Mouse (Mus musculus): ENCODE measurements around the gene Asb6. TPM values are rescaled to one million over a fixed set of nuclear protein-coding genes. Genes with fewer than 3 reads are reported as not detected.

Asb6 gene
- total RNA-seq (2023): 46.7 TPM

GRCm38 (mm10) chr2:30830283-30830795 is at the start of gene Asb6:
TSS of gene Asb6 (minus strand) at chr2:30830333.

GRCm38 (mm10) chr2:30834373-30835022 is 4.4 kb upstream of the Asb6 start, which contains the start of gene Prrx2:
TSS of gene Prrx2 (plus strand) at chr2:30834972.

GRCm38 (mm10) chr2:30807648-30808295 is 22.4 kb downstream of the Asb6 start, which contains the start of gene Ntmt1:
TSS of gene Ntmt1 (plus strand) at chr2:30807826.

GRCm38 (mm10) chr2:30803604-30804003 is 26.5 kb downstream of the Asb6 start, which contains the start of gene 1700001O22Rik:
TSS of gene 1700001O22Rik (minus strand) at chr2:30803661.

Other genes with a start within 250 kb of the Asb6 start
- 3.8 TPM for gene Cstad, start 235.3 kb downstream of the Asb6 start, total RNA-seq (2023)
- gene 1700001O22Rik, start 26.7 kb downstream of the Asb6 start, total RNA-seq (2023): not detected
- 23.3 TPM for gene Ntmt1, start 22.5 kb downstream of the Asb6 start, total RNA-seq (2023)
- not detected for gene Prrx2, start 4.6 kb upstream of the Asb6 start, total RNA-seq (2023)
- not detected for gene Ptges, start 99.5 kb upstream of the Asb6 start, total RNA-seq (2023)
- 52.3 TPM for gene Tor1b, start 122.6 kb upstream of the Asb6 start, total RNA-seq (2023)
- gene Tor1a, start 137.6 kb upstream of the Asb6 start, total RNA-seq (2023): 40.9 TPM
- gene BC005624, start 151.9 kb upstream of the Asb6 start, total RNA-seq (2023): 89.7 TPM
- 15.5 TPM for gene Usp20, start 151.9 kb upstream of the Asb6 start, total RNA-seq (2023)